Mouse (Mus musculus): ENCODE measurements at regions not wholly inside any gene's neighbourhood (a gene's known extent, or its start where the extent isn't known, plus 50 kb on each side); places are given as distances from the start of the nearest gene placed in this dataset.

DNA sequence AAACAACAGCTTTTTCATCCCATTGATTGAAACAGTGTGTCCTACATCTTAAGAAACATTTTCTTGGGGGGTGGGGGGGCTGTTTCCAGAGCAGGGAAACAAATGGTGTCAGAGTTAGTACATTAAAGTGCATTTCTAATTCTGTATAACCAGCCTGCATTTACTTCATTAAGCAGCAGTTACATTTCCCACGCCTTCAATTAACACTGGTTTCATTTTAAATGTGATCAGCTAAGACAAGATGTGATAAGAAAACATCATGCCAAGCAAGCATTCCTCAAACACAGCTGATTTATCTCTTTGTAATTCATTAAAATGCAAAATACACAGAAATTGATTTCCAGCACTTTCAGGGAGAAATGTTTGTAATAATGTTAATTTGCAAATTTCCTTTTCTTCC is 122.0 kb downstream of the Olfr1505 start:
- DNase-seq (ENCODE audit: low spot score in 2 of 2) = no peak

- no peak for DNase-seq (ENCODE audit: low spot score in 2 of 2)
These were observed 122.5 kb downstream of the Olfr1505 start for GRCm38 (mm10) chr19:14035785-14036184.

- no peak for DNase-seq (ENCODE audit: low spot score in 2 of 2)
These were observed 123.4 kb downstream of the Olfr1505 start for GRCm38 (mm10) chr19:14036750-14037149.

- no peak for DNase-seq (ENCODE audit: low spot score in 2 of 2)
These were observed 129.4 kb downstream of the Olfr1505 start for GRCm38 (mm10) chr19:14042753-14043152.

- no peak for DNase-seq (ENCODE audit: low spot score in 2 of 2)
These were observed 132.1 kb downstream of the Olfr1505 start for GRCm38 (mm10) chr19:14045456-14045855.

DNA sequence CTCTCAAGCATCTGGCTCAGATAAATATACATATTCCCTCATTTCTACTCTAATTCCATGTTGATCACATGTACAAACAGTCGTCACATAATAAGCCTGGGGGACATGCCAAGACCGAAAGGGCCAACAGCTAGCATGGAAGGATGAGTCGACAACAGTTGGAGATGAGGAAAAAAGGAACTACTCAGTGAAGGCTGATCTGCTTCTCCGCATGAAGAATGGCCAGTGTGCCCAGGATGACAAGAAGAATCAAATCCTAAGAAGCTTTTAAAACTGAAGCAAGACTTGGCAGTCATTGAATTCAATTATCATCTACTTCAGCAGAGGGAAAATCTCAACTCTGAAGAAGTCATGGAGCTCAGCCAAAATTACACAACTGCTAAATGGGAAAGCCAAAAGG is 138.7 kb downstream of the Olfr1505 start:
- no peak for DNase-seq (ENCODE audit: low spot score in 2 of 2)

DNA sequence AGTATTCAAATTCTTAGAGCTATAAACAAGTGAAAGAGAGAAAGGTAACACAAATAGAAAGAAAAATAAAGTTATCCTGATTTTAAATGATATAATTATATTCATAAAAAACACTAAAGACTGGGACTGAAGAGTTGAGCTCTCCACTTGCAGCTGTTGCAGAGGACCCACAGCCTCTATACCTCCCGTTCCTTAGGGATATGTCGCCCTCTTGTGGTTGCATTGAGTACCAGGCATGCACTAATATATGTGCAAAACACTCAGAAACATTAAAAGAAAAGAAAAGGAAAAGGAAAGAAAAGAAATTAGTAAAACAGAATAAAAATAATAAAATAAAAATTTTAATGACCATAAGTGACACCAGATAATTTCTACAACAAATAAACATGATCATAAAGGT is 167.2 kb downstream of the Olfr1505 start:
- peak in 1 of 2 experiments; percentile 23 for DNase-seq (ENCODE audit: low spot score in 2 of 2)

- DNase-seq (ENCODE audit: low spot score in 2 of 2) = no peak
These were observed 171.4 kb downstream of the Olfr1505 start for GRCm38 (mm10) chr19:14084726-14085125.

DNA sequence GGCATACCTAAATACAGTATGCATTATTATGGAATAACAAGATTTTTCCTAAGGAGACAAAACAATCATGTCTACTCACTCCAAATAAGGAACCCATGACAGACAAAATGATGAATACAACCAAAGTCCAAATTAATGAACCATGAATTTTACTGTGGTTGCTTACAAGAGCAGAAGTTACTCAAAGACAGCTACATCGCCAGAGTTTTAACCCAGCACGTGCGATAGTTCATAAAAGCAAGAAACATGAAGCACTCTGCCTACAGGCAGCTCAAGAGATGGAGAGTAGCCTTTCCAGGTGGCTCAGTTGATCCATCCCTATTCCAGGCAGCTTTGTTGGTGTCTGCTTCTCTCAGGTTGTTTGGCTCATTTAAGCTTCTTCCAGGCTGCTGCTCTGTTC is 176.8 kb downstream of the Olfr1505 start:
- DNase-seq (ENCODE audit: low spot score in 2 of 2) = no peak

GRCm38 (mm10) chr19:14094191-14094590 is 180.9 kb downstream of the Olfr1505 start:
- no peak for DNase-seq (ENCODE audit: low spot score in 2 of 2)

DNA sequence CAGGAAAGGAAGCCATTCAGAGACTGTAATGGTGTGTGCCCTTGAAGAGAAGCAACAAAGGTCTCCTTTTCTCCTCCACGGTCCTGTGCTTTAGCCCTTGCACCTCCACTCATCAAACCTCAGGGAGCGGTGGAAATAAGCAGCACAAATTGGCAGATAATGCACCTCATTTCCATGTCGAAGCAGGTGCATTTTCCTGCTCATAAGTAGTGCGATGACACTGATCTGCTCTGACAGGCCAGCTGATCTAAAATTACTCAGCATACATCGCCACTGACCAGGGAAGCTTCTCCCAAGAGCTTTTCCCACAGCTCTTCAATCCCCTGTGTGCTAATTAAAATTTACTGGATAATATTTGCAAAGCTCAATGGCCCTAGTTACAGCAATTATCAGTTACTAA is 182.9 kb downstream of the Olfr1505 start:
- no peak for DNase-seq (ENCODE audit: low spot score in 2 of 2)

GRCm38 (mm10) chr19:14109091-14109490 is 195.8 kb downstream of the Olfr1505 start:
- DNase-seq (ENCODE audit: low spot score in 2 of 2) = no peak

GRCm38 (mm10) chr19:14123348-14124113 is 210.2 kb downstream of the Olfr1505 start:
- no peak for DNase-seq (ENCODE audit: low spot score in 2 of 2)

GRCm38 (mm10) chr19:14124250-14124827 is 211.0 kb downstream of the Olfr1505 start:
- DNase-seq (ENCODE audit: low spot score in 2 of 2) = no peak

- no peak for DNase-seq (ENCODE audit: low spot score in 2 of 2)
These were observed 211.7 kb downstream of the Olfr1505 start for GRCm38 (mm10) chr19:14124986-14125385.

GRCm38 (mm10) chr19:14128397-14129209 is 215.3 kb downstream of the Olfr1505 start:
- no peak for DNase-seq (ENCODE audit: low spot score in 2 of 2)

- DNase-seq (ENCODE audit: low spot score in 2 of 2) = no peak
These were observed 247.9 kb downstream of the Olfr1505 start for GRCm38 (mm10) chr19:14161217-14161616.

DNA sequence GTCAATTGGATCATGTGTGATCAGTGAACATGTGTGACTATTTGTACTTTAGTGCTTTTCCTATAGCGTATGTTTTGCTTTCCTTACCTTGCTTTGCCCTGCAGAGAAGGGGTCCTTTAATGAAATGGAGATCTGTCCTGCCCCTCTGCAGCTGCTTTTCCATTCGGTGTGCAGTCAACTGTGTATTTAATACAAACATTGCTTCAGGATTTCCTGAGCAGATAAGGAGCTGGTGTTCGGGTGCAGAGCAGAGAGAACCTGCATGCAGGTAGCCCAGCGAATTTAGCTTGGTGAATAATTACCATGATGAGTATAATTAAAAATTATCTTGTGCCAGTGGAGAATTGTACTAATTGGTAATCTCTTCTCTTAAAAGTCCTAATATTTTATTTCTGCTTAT is 249.4 kb downstream of the Olfr1505 start:
- no peak for DNase-seq (ENCODE audit: low spot score in 2 of 2)

- DNase-seq (ENCODE audit: low spot score in 2 of 2) = no peak
These were observed 252.4 kb downstream of the Olfr1505 start for GRCm38 (mm10) chr19:14165775-14166174.

DNA sequence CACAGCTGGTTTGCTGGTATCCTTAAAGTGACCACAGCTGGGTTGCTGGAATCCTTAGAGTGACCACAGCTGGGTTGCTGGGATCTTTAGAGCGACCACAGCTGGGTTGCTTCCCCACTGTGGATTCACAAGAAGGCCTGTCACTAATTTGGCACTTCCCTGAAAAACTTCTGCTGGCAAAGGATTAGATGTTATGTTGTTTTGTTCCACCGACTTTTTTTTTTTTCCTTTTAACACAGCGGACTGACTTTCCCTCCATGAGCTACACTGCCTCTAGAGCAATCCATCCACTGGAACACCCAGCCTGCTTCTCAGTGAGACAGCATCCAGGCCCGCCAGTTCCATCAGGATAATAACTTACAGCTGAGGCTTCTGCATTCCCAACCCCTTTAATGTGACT is 266.9 kb downstream of the Olfr1505 start:
- no peak for DNase-seq (ENCODE audit: low spot score in 2 of 2)

DNA sequence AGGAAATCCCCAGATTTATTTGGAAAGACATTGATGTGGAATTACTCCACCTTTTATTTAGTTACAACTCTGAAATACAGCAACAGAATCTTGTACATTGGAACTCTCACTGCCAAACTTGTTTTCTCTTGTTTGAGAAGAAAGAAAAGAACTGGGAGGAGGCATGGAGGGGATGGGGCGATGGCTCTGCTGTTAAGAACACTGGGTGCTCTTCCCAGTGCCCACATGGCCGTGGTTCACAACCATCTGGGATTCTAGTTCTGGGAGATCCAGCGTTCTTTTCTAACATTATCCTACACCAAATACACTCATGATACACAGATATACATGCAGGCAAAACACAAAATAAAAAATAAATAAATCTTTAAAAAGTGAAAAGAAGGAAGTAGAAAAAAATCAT is 267.6 kb downstream of the Olfr1505 start:
- DNase-seq (ENCODE audit: low spot score in 2 of 2) = no peak

DNA sequence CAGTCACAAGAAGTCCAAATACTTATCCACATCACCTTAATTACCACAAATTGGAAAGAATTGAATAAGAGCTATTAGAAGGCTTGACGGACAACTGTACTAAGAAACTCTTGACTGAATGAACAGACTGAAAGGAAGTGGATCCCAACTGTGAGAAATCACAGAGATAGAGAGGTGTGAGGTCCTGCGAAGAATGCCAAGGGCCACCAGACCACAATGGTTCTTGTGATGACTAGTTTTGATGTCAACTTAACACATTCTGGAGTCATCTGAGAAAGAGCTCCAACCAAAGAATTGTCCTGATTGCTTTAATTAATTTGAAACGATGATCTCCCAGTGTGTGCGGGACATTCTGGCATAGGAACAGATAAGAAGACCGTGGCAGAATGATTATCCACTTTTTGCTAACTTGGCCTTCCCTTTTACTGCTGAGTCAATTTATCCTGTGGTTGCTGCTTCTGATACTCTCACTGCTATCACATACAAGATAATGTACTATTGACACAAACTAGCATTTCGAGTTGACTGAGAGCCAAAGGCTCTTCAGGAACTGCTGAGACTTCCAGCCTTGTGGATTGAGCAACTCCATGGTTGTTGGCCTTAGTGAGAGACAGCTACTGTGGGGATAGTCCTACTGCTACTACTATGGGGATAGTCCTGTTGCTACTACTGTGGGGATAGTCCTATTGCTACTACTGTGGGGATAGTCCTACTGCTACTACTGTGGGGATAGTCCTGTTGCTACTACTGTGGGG is 268.5 kb downstream of the Olfr1505 start:
- no peak for DNase-seq (ENCODE audit: low spot score in 2 of 2)

Measured in natural killer cell, adult 2 months (primary cell).